ENCODE assay signal across 35 mouse cellular contexts in genomic region chr1:136255657-136256056, GRCm38 (mm10). TPM values are rescaled to one million over a fixed set of nuclear protein-coding genes. Genes with fewer than 3 reads are reported as not detected.
DNase-seq lines count a peak whose midpoint lies in the region; ATAC-seq and TF ChIP-seq lines count a peak whose summit lies in the region.
"Had no signal": no experiment of that assay in that cellular context is flagged by ENCODE, and none has a peak within 500 bp of the region (broad histone marks: within the 10 kb centered on the region; RNA-seq: fewer than 3 reads in every experiment).

No protein-coding gene starts in this region.

- TF ChIP-seq CTCF in thymus, adult 2 months (IDR thresholded peaks at IDR 0.05; ENCODE audit: borderline replicate concordance, control insufficient read depth, extremely low read depth, insufficient read depth, low read length, poor library complexity), result no peak

- no peak overlapping the region for H3K9ac ChIP-seq in heart, embryonic 11.5 days (ENCODE audit: low read depth, low read length)
- H3K9ac ChIP-seq: embryonic facial prominence, embryonic 15.5 days; forebrain, embryonic 13.5 days; liver, embryonic 13.5 days; midbrain, embryonic 13.5 days; neural tube, embryonic 15.5 days had no signal

- H3K27me3 ChIP-seq in heart, embryonic 11.5 days (ENCODE audit: control insufficient read depth, insufficient read depth, low read length), result peaks cover 37% of the 10 kb centered on the region
- peaks cover 5% of the 10 kb centered on the region; the same call in 1 of the 2 replicates for H3K27me3 ChIP-seq in thymus, adult 2 months (ENCODE audit: control insufficient read depth, insufficient read depth, low read length)

- H3K4me1 ChIP-seq in heart, embryonic 11.5 days (ENCODE audit: control insufficient read depth, insufficient read depth, low read length), result peaks cover 9% of the 10 kb centered on the region
- H3K4me1 ChIP-seq in thymus, adult 2 months (replicated peaks; ENCODE audit: control insufficient read depth, insufficient read depth, low read length), result peaks cover 58% of the 10 kb centered on the region

- H3K36me3 ChIP-seq in heart, embryonic 11.5 days (ENCODE audit: control insufficient read depth, insufficient read depth, low read length), result no peaks in the 10 kb centered on the region
- H3K36me3 ChIP-seq in thymus, adult 2 months (ENCODE audit: control insufficient read depth, insufficient read depth, low read length), result no peaks in the 10 kb centered on the region
- H3K36me3 ChIP-seq: embryonic facial prominence, embryonic 10.5 days; embryonic facial prominence, embryonic 15.5 days; G1E; liver, embryonic 13.5 days; midbrain, embryonic 13.5 days; neural tube, embryonic 15.5 days had no signal

- H3K9me3 ChIP-seq in heart, embryonic 11.5 days (replicated peaks; ENCODE audit: control insufficient read depth, low read length), result no peaks in the 10 kb centered on the region
- H3K9me3 ChIP-seq: embryonic facial prominence, embryonic 10.5 days; embryonic facial prominence, embryonic 15.5 days; forebrain, embryonic 13.5 days; liver, embryonic 13.5 days; megakaryocyte, embryonic 14.5 days; midbrain, embryonic 13.5 days; neural tube, embryonic 15.5 days had no signal

- peak overlapping the region; percentile 20; the same call in 1 of the 2 replicates for H3K4me2 ChIP-seq in heart, embryonic 11.5 days
- H3K4me2 ChIP-seq: embryonic facial prominence, embryonic 15.5 days; forebrain, embryonic 13.5 days; liver, embryonic 13.5 days; midbrain, embryonic 13.5 days; neural tube, embryonic 15.5 days had no signal

- TF ChIP-seq POLR2A in thymus, adult 2 months (IDR thresholded peaks at IDR 0.05; ENCODE audit: control insufficient read depth, extremely low read depth, insufficient read depth, low read length, poor library complexity), result no peak

- H3K27ac ChIP-seq in heart, embryonic 11.5 days (ENCODE audit: low read depth, low read length), result no peak overlapping the region
- no peak overlapping the region for H3K27ac ChIP-seq in thymus, adult 2 months (ENCODE audit: control insufficient read depth, insufficient read depth, low read length)
- H3K27ac ChIP-seq: embryonic facial prominence, embryonic 10.5 days; embryonic facial prominence, embryonic 15.5 days; forebrain, embryonic 13.5 days; kidney, postnatal 0 days; liver, embryonic 13.5 days; midbrain, embryonic 13.5 days; neural tube, embryonic 15.5 days had no signal

- no peak overlapping the region for H3K4me3 ChIP-seq in heart, embryonic 11.5 days (ENCODE audit: low read depth, low read length)
- H3K4me3 ChIP-seq in thymus, adult 2 months (ENCODE audit: control insufficient read depth, insufficient read depth, low read length), result no peak overlapping the region
- H3K4me3 ChIP-seq: embryonic facial prominence, embryonic 10.5 days; embryonic facial prominence, embryonic 15.5 days; forebrain, embryonic 13.5 days; liver, embryonic 13.5 days; megakaryocyte, embryonic 14.5 days; midbrain, embryonic 13.5 days; neural tube, embryonic 15.5 days had no signal

- ATAC-seq in heart, embryonic 11.5 days (replicated peaks; ENCODE audit: insufficient number of reproducible peaks, low FRiP score, low TSS enrichment), result no peak
- ATAC-seq: forebrain, embryonic 13.5 days; hindbrain, embryonic 16.5 days; intestine, embryonic 16.5 days; lung, postnatal 0 days; midbrain, embryonic 13.5 days had no signal

- DNase-seq in heart, adult 18-20 months, result no peak
- peak; percentile 69 for DNase-seq in thymus, postnatal 0 days (ENCODE audit: low spot score)
- no peak for DNase-seq in thymus, adult 2 months
- DNase-seq in thymus, postnatal 14 days, result peak; percentile 58
- no peak for DNase-seq in gastrocnemius, adult 8-10 months (ENCODE audit: low spot score in 2 of 2)
- no peak for DNase-seq in frontal cortex, postnatal 25 days (ENCODE audit: low spot score in 2 of 2)
- DNase-seq: adrenal gland, adult 8-10 months; cerebellum, adult 8-10 months; cerebellum, postnatal 25 days; gastrocnemius, postnatal 25 days; heart, adult 11 months; kidney, adult 8-10 months; kidney, postnatal 4 days; liver, embryonic 13.5 days; lung, adult 18-20 months; lung, postnatal 4 days; retina, postnatal 1 day; right cerebral cortex, postnatal 14 days; spleen, adult 18-20 months had no signal

- WGBS in heart, embryonic 11.5 days (ENCODE audit: insufficient replicate concordance), result 36% methylated on average over 8 of the region's 8 CpGs
- WGBS in thymus, adult 2 months, result 7% methylated on average over 8 of the region's 8 CpGs

RNA-seq across cellular contexts. Expression of gene Gpr25, which starts 5.0 kb away (rescaled TPM):
- not detected in 2 replicates for polyA plus RNA-seq in heart, embryonic 11.5 days (2014; fragmentation: Nextera tagmentation; extraction: Ambion mirVana)
- total RNA-seq in heart, adult 18-20 months (2021), result not detected
- 2.0 and 2.3 TPM in 2 replicates for polyA plus RNA-seq in thymus, postnatal 0 days (2015; fragmentation: Nextera tagmentation; extraction: Ambion mirVana)
- 24.4 and 41.7 TPM in 2 replicates for polyA plus RNA-seq in thymus, adult 2 months (2012; rRNA removed)
- not detected for total RNA-seq in gastrocnemius, adult 8-10 months (2022)
- total RNA-seq: G1E; gastrocnemius, postnatal 25 days; hematopoietic stem cell, adult 5-6 weeks; monocyte, adult 5-6 weeks had no signal
- polyA plus RNA-seq: embryonic facial prominence, embryonic 10.5 days; embryonic facial prominence, embryonic 15.5 days; forebrain, embryonic 13.5 days; G1E; heart, postnatal 0 days; intestine, embryonic 16.5 days; kidney, postnatal 0 days; liver, embryonic 13.5 days; lung, postnatal 0 days; midbrain, embryonic 13.5 days; stomach, embryonic 16.5 days had no signal

RNA-seq across cellular contexts. Expression of gene Inava, which starts 21.6 kb away (rescaled TPM):
- 2.0 and 2.1 TPM in 2 replicates for polyA plus RNA-seq in heart, embryonic 11.5 days (2014; fragmentation: Nextera tagmentation; extraction: Ambion mirVana)
- not detected for total RNA-seq in heart, adult 18-20 months (2021)
- 5.0 and 5.9 TPM in 2 replicates for polyA plus RNA-seq in thymus, postnatal 0 days (2015; fragmentation: Nextera tagmentation; extraction: Ambion mirVana)
- polyA plus RNA-seq in thymus, adult 2 months (2012; rRNA removed), result 8.5 and 9.7 TPM in 2 replicates
- not detected for total RNA-seq in gastrocnemius, adult 8-10 months (2022)
- total RNA-seq: gastrocnemius, postnatal 25 days; hematopoietic stem cell, adult 5-6 weeks; monocyte, adult 5-6 weeks had no signal
- polyA plus RNA-seq: heart, postnatal 0 days had no signal

RNA-seq across cellular contexts. Expression of gene Mroh3, which starts 43.0 kb away (rescaled TPM):
- not detected in 2 replicates for polyA plus RNA-seq in heart, embryonic 11.5 days (2014; fragmentation: Nextera tagmentation; extraction: Ambion mirVana)
- not detected for total RNA-seq in heart, adult 18-20 months (2021)
- polyA plus RNA-seq in thymus, postnatal 0 days (2015; fragmentation: Nextera tagmentation; extraction: Ambion mirVana), result 0.05 and 0.46 TPM in 2 replicates
- 0.10 and 0.11 TPM in 2 replicates for polyA plus RNA-seq in thymus, adult 2 months (2012; rRNA removed)
- total RNA-seq in gastrocnemius, adult 8-10 months (2022), result not detected
- total RNA-seq: adrenal gland, adult 8-10 months; gastrocnemius, postnatal 25 days; hematopoietic stem cell, adult 5-6 weeks; monocyte, adult 5-6 weeks had no signal
- polyA plus RNA-seq: embryonic facial prominence, embryonic 15.5 days; forebrain, embryonic 13.5 days; G1E; heart, postnatal 0 days; hindbrain, embryonic 16.5 days; kidney, postnatal 0 days; liver, embryonic 13.5 days; neural tube, embryonic 15.5 days had no signal

Comparison
In these comparisons a context has a peak if more than half of its experiments do, and no peak if none do; other contexts are left out.
1. DNase-seq: peak in thymus, postnatal 0 days (single experiment) and thymus, postnatal 14 days (single experiment); none in heart, adult 18-20 months (0 of 2), thymus, adult 2 months (single experiment), gastrocnemius, adult 8-10 months (0 of 2) and frontal cortex, postnatal 25 days (0 of 2).